Mouse (Mus musculus): ENCODE measurements around the gene Bsn. TPM values are rescaled to one million over a fixed set of nuclear protein-coding genes. Genes with fewer than 3 reads are reported as not detected.

Gene Bsn
- total RNA-seq (2015) (0.91 and 1.5 TPM in 2 replicates), total RNA-seq (2017) (0.37 and 0.62 TPM in 2 replicates)

GRCm38 (mm10) chr9:108189787-108190679, at the start of gene Bsn:
TSS of gene Bsn (minus strand) at chr9:108190384.
- 0 out of 2 replicates have a peak, but pooled peaks have one; percentile 35 for ATAC-seq (ENCODE audit: poor library complexity, severe bottlenecking)

GRCm38 (mm10) chr9:108239951-108240350, 49.8 kb upstream of the Bsn start:
- ATAC-seq (ENCODE audit: poor library complexity, severe bottlenecking), result no peak

GRCm38 (mm10) chr9:108238831-108239230, 48.6 kb upstream of the Bsn start:
- ATAC-seq (ENCODE audit: poor library complexity, severe bottlenecking), result no peak

GRCm38 (mm10) chr9:108238402-108238801, 48.2 kb upstream of the Bsn start:
- no peak for ATAC-seq (ENCODE audit: poor library complexity, severe bottlenecking)

GRCm38 (mm10) chr9:108234682-108235081, 44.5 kb upstream of the Bsn start:
- no peak for ATAC-seq (ENCODE audit: poor library complexity, severe bottlenecking)

GRCm38 (mm10) chr9:108232908-108233307, 42.7 kb upstream of the Bsn start:
- no peak for ATAC-seq (ENCODE audit: poor library complexity, severe bottlenecking)

- ATAC-seq (ENCODE audit: poor library complexity, severe bottlenecking), result no peak
These were observed 37.9 kb upstream of the Bsn start for GRCm38 (mm10) chr9:108227911-108228649.

- ATAC-seq (ENCODE audit: poor library complexity, severe bottlenecking), result no peak
These were observed 35.0 kb upstream of the Bsn start for GRCm38 (mm10) chr9:108225166-108225565.

GRCm38 (mm10) chr9:108223633-108224032, 33.4 kb upstream of the Bsn start:
- no peak for ATAC-seq (ENCODE audit: poor library complexity, severe bottlenecking)

- ATAC-seq (ENCODE audit: poor library complexity, severe bottlenecking), result no peak
These were observed 31.4 kb upstream of the Bsn start for GRCm38 (mm10) chr9:108221566-108221965.

- no peak for ATAC-seq (ENCODE audit: poor library complexity, severe bottlenecking)
These were observed 30.2 kb upstream of the Bsn start for GRCm38 (mm10) chr9:108220380-108220774.

GRCm38 (mm10) chr9:108219766-108220379, 29.7 kb upstream of the Bsn start:
- no peak for ATAC-seq (ENCODE audit: poor library complexity, severe bottlenecking)

GRCm38 (mm10) chr9:108217936-108218543, 27.9 kb upstream of the Bsn start:
- no peak for ATAC-seq (ENCODE audit: poor library complexity, severe bottlenecking)

GRCm38 (mm10) chr9:108217406-108217805, 27.2 kb upstream of the Bsn start:
- no peak for ATAC-seq (ENCODE audit: poor library complexity, severe bottlenecking)

- no peak for ATAC-seq (ENCODE audit: poor library complexity, severe bottlenecking)
These were observed 22.9 kb upstream of the Bsn start for GRCm38 (mm10) chr9:108213105-108213504.

- no peak for ATAC-seq (ENCODE audit: poor library complexity, severe bottlenecking)
These were observed 22.2 kb upstream of the Bsn start for GRCm38 (mm10) chr9:108212426-108212825.

GRCm38 (mm10) chr9:108205571-108205901, 15.4 kb upstream of the Bsn start:
- no peak for ATAC-seq (ENCODE audit: poor library complexity, severe bottlenecking)

- no peak for ATAC-seq (ENCODE audit: poor library complexity, severe bottlenecking)
These were observed 14.8 kb upstream of the Bsn start for GRCm38 (mm10) chr9:108204884-108205570.

- ATAC-seq (ENCODE audit: poor library complexity, severe bottlenecking), result peak; percentile 41
These were observed 12.8 kb upstream of the Bsn start for GRCm38 (mm10) chr9:108203015-108203414.

- ATAC-seq (ENCODE audit: poor library complexity, severe bottlenecking), result no peak
These were observed 12.0 kb upstream of the Bsn start for GRCm38 (mm10) chr9:108202169-108202568.

All from megakaryocyte, adult 5-6 weeks (primary cell).